Mouse (Mus musculus) olfactory bulb, adult 2 months (tissue): ENCODE data around the gene Rft1. TPM values are rescaled to one million over a fixed set of nuclear protein-coding genes. Genes with fewer than 3 reads are reported as not detected.

Experiments
- H3K27ac ChIP-seq: fragments of 200-500 bp; 2 replicates; pipeline ENCODE4 v1.5.1; 2012; ENCODE audit warnings: low read depth, low read length; ENCODE audit not compliant: insufficient read depth
- H3K4me1 ChIP-seq: fragments of 200-500 bp; 2 replicates; pipeline ENCODE4 v1.6.1; 2012; ENCODE audit warnings: low read length; ENCODE audit not compliant: control insufficient read depth, insufficient read depth
- H3K4me3 ChIP-seq: fragments of 200-500 bp; 2 replicates; pipeline ENCODE4 v1.5.1; 2012; ENCODE audit warnings: mild to moderate bottlenecking, low read depth, low read length, moderate library complexity; ENCODE audit not compliant: insufficient read depth
- CTCF ChIP-seq: fragments of 200-500 bp; IDR thresholded peaks from 2 replicates; pipeline ENCODE4 v1.5.1; 2012; ENCODE audit warnings: low read depth, mild to moderate bottlenecking, low read length, moderate library complexity; ENCODE audit not compliant: insufficient read depth
- POLR2A ChIP-seq: fragments of 200-500 bp; IDR thresholded peaks from 2 replicates; pipeline ENCODE4 v1.6.1; 2012; ENCODE audit warnings: mild to moderate bottlenecking, low read depth, low read length, moderate library complexity; ENCODE audit not compliant: insufficient read depth
- WGBS: fragments of 180-500 bp; shearing (Covaris S2); methylation state at CpG from one replicate; pipeline ENCODE4 v1.1.7; 2018; 5-methylcytosine and 5-hydroxymethylcytosine counted together
- polyA plus RNA-seq: library from polyadenylated mRNA; stranded (reverse); fragments of >200 nt; gene quantifications from 2 replicates; pipeline ENCODE4 v1.2.4, GENCODE M21; 2012; ENCODE audit warnings: low replicate concordance; ENCODE audit not compliant: missing spikeins, insufficient read depth, insufficient read length

Rft1 gene
- polyA plus RNA-seq, 1 experiment: not detected

- WGBS: 76% methylated on average over 2 of the region's 2 CpGs
- TF ChIP-seq CTCF (no peak), POLR2A (no peak)
- Histone ChIP-seq H3K4me3 (no peak overlapping the region), H3K27ac (no peak overlapping the region), H3K4me1 (no peaks in the 10 kb centered on the region)
Measured at GRCm38 (mm10) chr14:30637087-30637486, 17.1 kb upstream of the Rft1 start.

DNA sequence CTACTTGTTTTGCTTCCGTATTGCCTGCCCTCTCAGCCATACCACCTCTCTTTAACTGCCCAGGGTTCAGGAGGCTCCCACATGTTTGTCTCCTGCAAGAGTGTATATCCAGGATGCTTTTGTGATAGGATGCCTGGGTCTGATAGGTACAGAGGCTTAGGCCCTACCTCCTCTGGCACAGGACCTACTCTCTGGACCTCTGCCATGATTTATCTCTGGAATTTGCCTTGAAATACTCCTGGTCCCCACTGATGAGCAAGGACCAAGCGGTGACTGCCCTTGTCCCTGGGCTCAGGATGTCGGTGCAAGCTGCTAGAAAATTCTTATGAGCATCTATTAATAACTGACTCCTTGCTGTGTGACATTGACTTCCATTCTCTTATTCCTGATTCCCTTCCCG, 16.2 kb upstream of the Rft1 start:
- WGBS: 83% methylated on average over 4 of the region's 4 CpGs
- Histone ChIP-seq H3K4me1 (no peaks in the 10 kb centered on the region), H3K4me3 (no peak overlapping the region), H3K27ac (no peak overlapping the region)
- TF ChIP-seq CTCF: no peak
- no peak for TF ChIP-seq POLR2A

DNA sequence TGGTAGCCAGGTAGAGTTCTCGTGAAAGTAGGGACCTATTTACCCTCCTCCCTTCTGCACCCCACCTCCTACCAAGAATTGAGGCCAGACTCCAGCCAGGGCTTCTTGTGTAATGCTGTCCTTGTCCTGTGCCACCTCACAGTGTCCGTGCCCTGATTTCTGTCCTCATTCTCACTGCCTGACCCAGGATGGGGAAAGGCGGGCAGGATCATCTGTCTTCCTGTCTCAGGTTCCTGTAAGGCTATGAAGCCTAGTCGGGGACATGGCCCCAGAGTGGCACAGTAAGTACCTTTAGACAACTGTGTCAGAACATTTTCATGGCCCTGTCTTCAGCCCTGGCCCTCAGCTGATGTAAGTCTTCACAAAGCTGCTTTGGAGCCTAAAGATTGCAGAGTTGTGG, 15.5 kb upstream of the Rft1 start:
- no peaks in the 10 kb centered on the region for H3K4me1 ChIP-seq
- TF ChIP-seq POLR2A: no peak
- no peak for TF ChIP-seq CTCF
- no peak overlapping the region for H3K4me3 ChIP-seq
- 93% methylated on average over 4 of the region's 4 CpGs for WGBS
- no peak overlapping the region for H3K27ac ChIP-seq

DNA sequence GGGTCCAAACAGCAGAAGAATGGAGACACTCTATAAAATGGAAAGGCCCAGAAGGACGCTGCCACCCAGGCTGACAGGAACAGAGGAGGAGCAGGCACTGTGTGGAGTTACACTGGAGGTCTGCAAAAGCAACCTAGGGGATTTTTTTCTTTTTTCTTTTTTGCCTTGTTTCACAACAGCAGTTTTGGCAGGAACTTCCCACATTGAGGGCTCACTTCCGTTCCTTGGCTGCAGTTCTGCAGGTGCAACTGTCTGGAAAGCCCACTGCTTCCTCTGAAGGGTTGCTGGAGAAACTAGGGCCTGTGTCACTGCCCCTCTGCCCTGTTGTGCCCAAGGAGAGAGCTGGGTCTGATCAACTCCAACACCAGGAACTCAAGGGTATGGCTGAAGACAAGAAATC, 12.4 kb upstream of the Rft1 start:
- Histone ChIP-seq H3K27ac (no peak overlapping the region), H3K4me1 (no peaks in the 10 kb centered on the region), H3K4me3 (no peak overlapping the region)
- WGBS: 41% methylated on average over 2 of the region's 2 CpGs
- no peak for TF ChIP-seq CTCF
- no peak for TF ChIP-seq POLR2A

DNA sequence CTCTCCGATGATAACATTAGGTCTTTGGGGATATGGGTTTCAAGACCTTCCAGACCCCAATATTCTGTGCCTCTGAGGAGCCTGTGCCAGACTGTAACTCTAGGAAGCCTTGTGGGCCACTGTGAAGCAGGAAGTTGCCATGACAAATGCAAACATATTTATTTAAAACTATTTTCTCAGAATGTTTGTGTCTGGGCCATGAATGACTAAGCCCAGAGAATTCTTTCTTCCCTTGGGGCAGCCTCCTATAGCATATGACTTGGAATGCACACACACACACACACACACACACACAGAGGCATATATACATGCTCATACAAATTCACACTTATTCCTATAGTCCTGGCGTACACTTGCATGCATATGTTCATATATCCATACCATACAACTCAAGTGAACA, 10.1 kb upstream of the Rft1 start:
- H3K4me1 ChIP-seq: no peaks in the 10 kb centered on the region
- WGBS: 90% methylated on average over 2 of the region's 2 CpGs
- H3K27ac ChIP-seq: no peak overlapping the region
- no peak overlapping the region for H3K4me3 ChIP-seq
- TF ChIP-seq CTCF (no peak), POLR2A (no peak)

DNA sequence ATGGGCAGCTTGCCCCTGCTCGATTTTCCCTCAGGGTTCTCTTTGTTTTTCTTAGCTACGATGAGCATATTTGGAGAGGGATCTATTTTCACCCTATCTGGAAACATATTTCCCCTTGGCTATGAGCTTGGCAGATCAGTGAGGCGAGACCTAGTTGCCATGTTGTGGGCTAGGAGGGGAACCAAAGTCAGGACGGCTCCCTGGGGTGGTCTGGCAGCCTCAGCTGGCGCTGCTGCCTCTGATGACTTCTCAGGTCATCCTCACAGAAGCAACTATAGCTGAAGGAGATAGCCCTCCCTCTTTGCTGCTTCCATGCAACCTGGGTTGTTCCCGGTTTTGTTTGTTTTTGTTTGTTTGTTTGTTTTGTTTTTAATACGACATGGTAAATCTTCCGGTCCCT, 9.1 kb upstream of the Rft1 start:
- no peak overlapping the region for H3K27ac ChIP-seq
- 70% methylated on average over 8 of the region's 8 CpGs for WGBS
- no peak for TF ChIP-seq CTCF

GRCm38 (mm10) chr14:30646486-30646885, 7.7 kb upstream of the Rft1 start:
- 60% methylated on average over 1 of the region's 1 CpGs for WGBS
- no peaks in the 10 kb centered on the region for H3K4me1 ChIP-seq

More for the DNA sequence above, 9.1 kb upstream of the Rft1 start:
- H3K4me3 ChIP-seq: no peak overlapping the region
- no peaks in the 10 kb centered on the region for H3K4me1 ChIP-seq

DNA sequence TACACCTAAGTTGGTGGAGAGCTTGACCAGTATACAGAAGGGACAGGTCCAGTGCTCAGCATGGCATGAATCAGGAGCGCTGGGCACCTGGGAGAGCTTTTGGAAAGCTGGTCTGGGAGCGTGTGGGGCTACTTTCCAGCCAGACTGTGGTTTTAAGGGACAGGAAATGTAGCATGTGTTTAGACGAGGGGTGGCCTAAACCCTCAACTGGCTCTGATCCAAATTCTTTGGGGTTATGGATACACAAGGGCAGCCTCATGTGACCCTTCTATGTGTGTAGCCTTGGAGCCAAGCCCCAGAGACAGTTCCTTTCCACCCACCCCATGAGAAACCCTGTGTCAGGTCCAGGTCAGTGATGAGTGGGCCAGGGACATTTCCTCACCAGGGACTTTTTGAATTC, 5.7 kb upstream of the Rft1 start:
- TF ChIP-seq CTCF (no peak), POLR2A (no peak)
- Histone ChIP-seq H3K4me1 (no peaks in the 10 kb centered on the region), H3K27ac (no peak overlapping the region), H3K4me3 (no peak overlapping the region)
- WGBS: 66% methylated on average over 3 of the region's 3 CpGs

More at GRCm38 (mm10) chr14:30646486-30646885, 7.7 kb upstream of the Rft1 start:
- Histone ChIP-seq H3K4me3 (no peak overlapping the region), H3K27ac (no peak overlapping the region)
- TF ChIP-seq CTCF (no peak), POLR2A (no peak)

DNA sequence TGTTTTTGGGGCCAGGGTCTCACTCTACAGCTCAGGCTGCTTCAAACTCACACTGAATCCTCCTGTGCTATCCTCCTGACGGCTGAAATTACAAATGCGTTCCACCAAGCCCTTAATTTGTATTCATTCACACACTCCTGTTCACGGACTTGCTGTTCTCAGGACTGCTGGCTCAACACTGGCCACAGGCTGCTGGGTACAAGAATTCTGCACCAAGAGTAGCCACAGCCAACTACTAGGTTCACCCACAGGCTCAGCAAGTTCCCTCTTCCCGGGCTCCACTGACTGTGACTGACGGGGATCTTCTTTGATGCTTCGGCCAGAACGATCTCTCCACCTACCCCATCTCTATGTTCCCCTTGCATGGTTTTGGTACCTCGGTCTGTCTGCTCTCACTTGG, 4.4 kb upstream of the Rft1 start:
- H3K4me3 ChIP-seq: no peak overlapping the region
- TF ChIP-seq CTCF (no peak), POLR2A (no peak)
- H3K4me1 ChIP-seq: no peaks in the 10 kb centered on the region
- 67% methylated on average over 8 of the region's 8 CpGs for WGBS
- no peak overlapping the region for H3K27ac ChIP-seq

- H3K27ac ChIP-seq: no peak overlapping the region
- no peak for TF ChIP-seq CTCF
- TF ChIP-seq POLR2A: no peak
- no peaks in the 10 kb centered on the region for H3K4me1 ChIP-seq
- 17% methylated on average over 4 of the region's 4 CpGs for WGBS
- H3K4me3 ChIP-seq: no peak overlapping the region
Measured at GRCm38 (mm10) chr14:30650969-30651368, 3.2 kb upstream of the Rft1 start.
